Mouse (Mus musculus): ENCODE data around the gene Lhx6.

Gene Lhx6

DNA sequence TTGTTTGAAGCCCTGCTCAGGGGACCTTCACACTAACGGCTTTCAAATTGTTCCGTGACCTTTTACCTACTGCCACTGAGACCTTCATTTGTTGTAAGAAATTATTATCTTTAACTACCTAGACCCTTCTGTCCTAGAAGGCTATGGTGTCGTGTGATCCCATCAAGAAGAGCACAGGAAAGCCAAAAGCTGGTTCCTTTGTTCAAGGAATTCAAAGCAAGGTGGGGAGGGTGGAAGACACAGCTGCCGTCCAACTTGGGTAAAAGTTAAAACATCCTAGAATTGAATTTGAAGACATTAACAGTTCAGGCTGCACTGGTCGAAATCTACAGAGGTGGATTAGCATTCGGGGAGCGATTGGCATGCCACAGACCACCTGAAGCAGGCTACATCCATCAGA is 71.2 kb downstream of the Lhx6 start:
- DNase-seq: no peak

DNA sequence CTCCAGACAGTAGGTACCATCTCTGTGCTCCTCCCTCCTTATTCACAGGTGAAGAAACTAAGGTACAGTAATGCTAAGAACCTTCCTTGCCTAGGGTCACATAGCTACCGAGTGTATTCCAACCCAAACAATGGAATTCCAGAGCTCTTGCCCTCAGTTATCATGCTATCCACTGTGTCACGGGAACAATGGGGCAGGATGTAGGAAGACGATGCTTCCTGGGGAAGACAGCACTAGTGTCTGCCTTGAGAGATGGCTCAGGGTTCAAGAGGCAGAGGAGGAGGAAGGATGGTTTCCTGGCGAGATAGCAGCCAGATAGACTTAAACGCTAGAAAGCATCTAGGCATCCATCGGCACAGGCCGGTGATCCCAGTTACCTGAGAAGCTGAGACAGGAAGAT is 72.3 kb downstream of the Lhx6 start:
- DNase-seq: no peak
